Mouse (Mus musculus) megakaryocyte, embryonic 14.5 days (primary cell): ENCODE data around the gene Spsb4. TPM values are rescaled to one million over a fixed set of nuclear protein-coding genes. Genes with fewer than 3 reads are reported as not detected.

Experiments used
- H3K27me3 ChIP-seq: replicated peaks from 2 replicates; pipeline ENCODE3; 2012; ENCODE audit warnings: inconsistent platforms
- H3K36me3 ChIP-seq: replicated peaks from 2 replicates; pipeline ENCODE3; 2012; ENCODE audit warnings: low read length, inconsistent platforms, mixed read lengths
- H3K4me1 ChIP-seq: 2 replicates; pipeline ENCODE4 v1.6.1; 2012; ENCODE audit warnings: inconsistent platforms
- H3K4me3 ChIP-seq: replicated peaks from 2 replicates; pipeline ENCODE3; 2012; ENCODE audit warnings: moderate library complexity, mild to moderate bottlenecking, inconsistent platforms
- H3K9me3 ChIP-seq: 2 replicates; pipeline ENCODE4 v1.6.1; 2012; ENCODE audit warnings: inconsistent platforms
- FLI1 ChIP-seq: IDR thresholded peaks from 2 replicates; pipeline ENCODE4 v1.6.1; 2012; ENCODE audit warnings: low read length, inconsistent platforms, mixed read lengths
- GATA1 ChIP-seq: IDR thresholded peaks from 3 replicates; pipeline ENCODE4 v1.6.1; 2012; ENCODE audit warnings: mixed read lengths, low read length, inconsistent platforms, borderline replicate concordance
- polyA plus RNA-seq: library from polyadenylated mRNA; stranded (reverse); fragments of >175 nt; gene quantifications from 2 replicates; pipeline ENCODE4 v1.2.3, GENCODE M21; 2012; ENCODE audit warnings: low replicate concordance; ENCODE audit not compliant: insufficient read depth

Spsb4 gene
- polyA plus RNA-seq, 1 experiment: not detected

DNA sequence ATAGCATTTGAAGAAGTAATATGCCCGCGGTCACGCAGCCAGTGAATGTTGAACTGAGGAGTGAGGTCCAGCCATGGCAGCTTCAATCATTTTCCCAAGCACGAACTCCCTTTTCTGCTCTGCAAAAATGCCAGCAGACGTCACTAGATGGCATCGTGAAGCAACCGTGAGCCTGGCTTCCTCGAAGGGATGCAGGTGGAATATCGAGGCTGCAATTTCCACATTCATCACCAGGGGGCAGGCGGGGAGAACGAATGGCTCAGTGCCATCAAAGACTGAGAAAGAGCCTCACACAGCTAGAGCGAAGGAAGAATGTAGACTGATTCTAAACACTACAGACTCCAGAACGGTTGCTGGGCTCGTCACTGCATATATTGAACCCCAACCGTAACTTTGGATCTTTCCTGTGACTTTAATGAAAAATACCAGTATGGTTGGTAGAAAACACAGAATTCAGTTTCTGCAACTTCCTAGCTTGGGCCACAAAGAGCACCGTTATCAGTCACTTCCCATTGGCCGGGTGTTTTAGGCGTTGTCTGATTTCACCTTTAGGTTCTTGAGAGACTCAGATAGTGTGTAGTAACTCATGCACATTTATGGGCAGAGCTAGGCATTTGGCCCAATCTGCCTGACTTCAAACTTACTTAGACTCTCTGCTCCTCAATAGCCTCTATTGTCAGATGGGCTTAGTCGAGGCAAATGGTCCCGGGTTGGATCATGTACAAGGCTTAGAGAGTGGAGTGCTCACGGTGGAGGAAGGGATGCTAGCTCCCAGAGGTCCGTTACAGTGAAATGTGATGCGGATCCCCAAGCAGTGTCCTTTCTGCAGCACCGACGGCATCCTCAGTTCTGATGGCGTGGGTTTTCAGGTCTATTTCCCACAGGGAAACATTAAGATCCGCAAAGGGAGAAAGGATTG lies 101.8 kb downstream of the Spsb4 start:
- H3K9me3 ChIP-seq: peaks cover 23% of the 10 kb centered on the region
- no peaks in the 10 kb centered on the region for H3K36me3 ChIP-seq
- no peak overlapping the region for H3K4me3 ChIP-seq
- peaks cover 3% of the 10 kb centered on the region; the same call in 1 of the 2 replicates for H3K4me1 ChIP-seq
- TF ChIP-seq GATA1 (no peak), FLI1 (no peak)
- no peaks in the 10 kb centered on the region for H3K27me3 ChIP-seq

GRCm38 (mm10) chr9:96916076-96916475 lies 102.6 kb downstream of the Spsb4 start:
- H3K27me3 ChIP-seq: no peaks in the 10 kb centered on the region
- TF ChIP-seq FLI1 (no peak), GATA1 (no peak)

GRCm38 (mm10) chr9:96914851-96915250 lies 103.8 kb downstream of the Spsb4 start:
- H3K4me3 ChIP-seq: no peak overlapping the region
- TF ChIP-seq GATA1: no peak
- no peak for TF ChIP-seq FLI1
- no peaks in the 10 kb centered on the region for H3K36me3 ChIP-seq
- H3K9me3 ChIP-seq: peaks cover 18% of the 10 kb centered on the region
- no peaks in the 10 kb centered on the region for H3K27me3 ChIP-seq
- peaks cover 3% of the 10 kb centered on the region; the same call in 1 of the 2 replicates for H3K4me1 ChIP-seq

More at GRCm38 (mm10) chr9:96916076-96916475, 102.6 kb downstream of the Spsb4 start:
- Histone ChIP-seq H3K4me3 (no peak overlapping the region), H3K36me3 (no peaks in the 10 kb centered on the region), H3K4me1 (peaks cover 3% of the 10 kb centered on the region; the same call in 1 of the 2 replicates), H3K9me3 (peaks cover 23% of the 10 kb centered on the region)

DNA sequence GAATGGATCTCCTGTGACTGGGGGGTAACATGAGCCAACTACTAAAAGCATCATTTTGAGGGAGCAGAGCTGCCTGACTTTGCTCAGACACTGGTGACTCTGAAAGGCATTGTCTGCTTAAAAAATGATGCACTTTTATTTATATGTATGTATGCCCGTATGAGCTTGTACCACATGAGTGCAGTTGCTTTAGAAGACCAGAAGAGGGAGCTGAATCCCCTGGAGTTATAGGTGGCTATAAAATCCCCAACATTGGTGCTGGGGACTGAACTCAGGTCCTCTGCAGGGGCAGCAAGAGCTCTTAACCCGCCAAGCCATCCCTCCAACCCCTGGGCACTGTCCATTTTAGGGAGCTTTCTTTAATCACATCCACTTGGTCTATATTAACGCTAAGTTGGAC lies 104.6 kb downstream of the Spsb4 start:
- Histone ChIP-seq H3K4me3 (no peak overlapping the region), H3K27me3 (no peaks in the 10 kb centered on the region), H3K36me3 (no peaks in the 10 kb centered on the region), H3K4me1 (peaks cover 3% of the 10 kb centered on the region; the same call in 1 of the 2 replicates), H3K9me3 (peaks cover 12% of the 10 kb centered on the region)
- TF ChIP-seq FLI1 (no peak), GATA1 (no peak)

DNA sequence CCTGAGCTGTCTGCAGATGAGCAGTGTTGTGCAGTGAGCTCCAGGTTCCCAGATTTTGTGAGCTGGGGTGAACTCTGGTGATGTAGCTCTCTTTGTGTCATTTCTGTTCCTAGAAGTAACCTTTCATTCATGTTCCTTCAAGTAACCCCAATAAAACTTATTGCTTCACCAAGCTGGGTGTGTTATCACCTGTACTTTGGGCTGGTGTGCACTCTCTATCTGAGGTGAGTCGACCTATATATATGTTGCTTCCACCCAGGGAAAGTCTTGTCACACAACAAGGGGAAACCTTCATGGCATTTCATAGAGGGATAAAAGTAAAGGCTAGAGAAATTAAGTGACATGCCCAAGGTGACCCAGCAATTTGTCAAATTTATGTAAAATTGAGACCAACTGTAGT lies 109.1 kb downstream of the Spsb4 start:
- Histone ChIP-seq H3K36me3 (no peaks in the 10 kb centered on the region), H3K4me3 (no peak overlapping the region), H3K27me3 (peaks cover 6% of the 10 kb centered on the region), H3K4me1 (peaks cover 6% of the 10 kb centered on the region; the same call in 1 of the 2 replicates), H3K9me3 (peaks cover 7% of the 10 kb centered on the region; the same call in 1 of the 2 replicates)
- TF ChIP-seq FLI1: no peak
- TF ChIP-seq GATA1: no peak

GRCm38 (mm10) chr9:96908737-96909136 lies 109.9 kb downstream of the Spsb4 start:
- Histone ChIP-seq H3K9me3 (peaks cover 7% of the 10 kb centered on the region; the same call in 1 of the 2 replicates), H3K27me3 (peaks cover 6% of the 10 kb centered on the region), H3K4me1 (peaks cover 6% of the 10 kb centered on the region; the same call in 1 of the 2 replicates), H3K36me3 (no peaks in the 10 kb centered on the region), H3K4me3 (no peak overlapping the region)
- TF ChIP-seq FLI1 (no peak), GATA1 (no peak)

DNA sequence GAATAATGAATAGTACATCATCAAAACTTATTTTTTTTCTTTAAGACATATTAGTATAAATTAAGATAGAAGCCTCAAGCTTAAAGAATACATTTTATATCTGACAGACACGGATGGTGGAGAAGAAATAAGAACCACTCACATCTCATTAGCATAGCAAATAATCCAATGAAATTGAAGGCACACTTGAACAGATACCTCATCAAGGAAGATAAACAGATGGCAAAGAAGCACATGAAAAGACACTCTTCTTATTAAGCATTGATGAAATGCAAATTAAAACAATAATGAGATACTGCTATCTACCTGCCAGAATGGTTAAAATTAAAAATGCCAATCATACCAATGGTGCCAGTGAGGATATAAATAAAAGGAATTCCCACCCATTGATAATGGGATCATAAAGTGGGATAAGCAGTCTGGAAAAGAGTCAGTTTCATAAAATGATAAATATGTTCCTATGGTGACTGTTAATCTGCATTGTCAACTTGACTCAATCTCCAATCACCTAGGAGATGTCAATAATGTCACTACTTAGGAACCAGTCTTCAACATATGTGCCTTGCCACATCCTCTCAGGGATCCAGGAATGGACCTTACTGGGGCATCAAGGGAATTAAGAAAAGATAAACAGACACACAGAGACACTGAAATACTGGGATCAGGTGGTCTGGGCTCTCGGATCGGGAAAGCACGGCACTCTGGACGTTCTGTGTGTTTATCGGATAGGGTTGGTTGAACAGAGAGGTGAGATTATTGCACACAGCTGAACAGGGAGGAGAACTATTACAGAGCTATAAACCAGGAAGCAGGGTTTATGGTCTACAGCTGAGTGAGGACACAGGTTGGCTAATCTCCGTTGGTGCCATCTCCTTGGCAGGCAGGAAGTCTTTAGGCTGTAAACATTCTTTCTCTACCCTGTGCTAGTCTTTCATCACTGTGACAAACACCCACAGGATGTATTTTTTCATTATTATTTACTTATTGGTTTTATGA lies 114.0 kb downstream of the Spsb4 start:
- H3K9me3 ChIP-seq: peaks cover 7% of the 10 kb centered on the region; the same call in 1 of the 2 replicates
- TF ChIP-seq GATA1 (no peak), FLI1 (no peak)
- no peaks in the 10 kb centered on the region for H3K36me3 ChIP-seq

GRCm38 (mm10) chr9:96899717-96900116 lies 118.9 kb downstream of the Spsb4 start:
- TF ChIP-seq FLI1: no peak
- no peak for TF ChIP-seq GATA1
- Histone ChIP-seq H3K4me3 (no peak overlapping the region), H3K9me3 (peaks cover under 1% of the 10 kb centered on the region; the same call in 1 of the 2 replicates), H3K4me1 (0 out of 2 replicates have a peak, but pooled peaks cover 3% of the 10 kb centered on the region), H3K36me3 (no peaks in the 10 kb centered on the region), H3K27me3 (no peaks in the 10 kb centered on the region)

More for the DNA sequence above, 114.0 kb downstream of the Spsb4 start:
- H3K4me3 ChIP-seq: no peak overlapping the region
- peaks cover 8% of the 10 kb centered on the region; the same call in 1 of the 2 replicates for H3K4me1 ChIP-seq
- peaks cover 6% of the 10 kb centered on the region for H3K27me3 ChIP-seq

DNA sequence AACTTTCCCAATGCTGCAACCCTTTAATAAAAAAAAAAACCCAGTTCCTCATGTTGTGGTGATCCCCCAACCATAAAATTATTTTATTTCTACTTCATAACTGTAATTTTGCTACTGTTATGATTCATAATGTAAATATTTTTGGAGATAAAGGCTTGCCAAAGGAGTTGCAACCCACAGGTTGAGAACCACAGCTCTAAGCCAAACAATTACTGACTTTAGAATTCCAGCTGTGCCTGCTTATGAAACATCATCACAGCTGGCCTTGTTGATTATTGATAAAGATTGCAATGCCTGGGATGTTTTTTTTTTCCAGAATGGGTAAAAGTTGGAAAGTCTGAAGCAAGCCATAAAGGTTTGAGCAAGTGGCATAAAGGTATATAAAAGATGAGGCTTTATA lies 119.6 kb downstream of the Spsb4 start:
- H3K27me3 ChIP-seq: no peaks in the 10 kb centered on the region
- no peak for TF ChIP-seq FLI1
- TF ChIP-seq GATA1: no peak
- H3K4me3 ChIP-seq: no peak overlapping the region
- H3K9me3 ChIP-seq: peaks cover 4% of the 10 kb centered on the region
- H3K4me1 ChIP-seq: 0 out of 2 replicates have a peak, but pooled peaks cover 3% of the 10 kb centered on the region
- no peaks in the 10 kb centered on the region for H3K36me3 ChIP-seq
